Mouse (Mus musculus): Measurements from ENCODE around the gene Tex261.
"Not testable (repeated sequence)": the region's sequence is repeated elsewhere in the genome, so short reads cannot be mapped to it uniquely, and the experiment has no call there.

The Tex261 gene

DNA sequence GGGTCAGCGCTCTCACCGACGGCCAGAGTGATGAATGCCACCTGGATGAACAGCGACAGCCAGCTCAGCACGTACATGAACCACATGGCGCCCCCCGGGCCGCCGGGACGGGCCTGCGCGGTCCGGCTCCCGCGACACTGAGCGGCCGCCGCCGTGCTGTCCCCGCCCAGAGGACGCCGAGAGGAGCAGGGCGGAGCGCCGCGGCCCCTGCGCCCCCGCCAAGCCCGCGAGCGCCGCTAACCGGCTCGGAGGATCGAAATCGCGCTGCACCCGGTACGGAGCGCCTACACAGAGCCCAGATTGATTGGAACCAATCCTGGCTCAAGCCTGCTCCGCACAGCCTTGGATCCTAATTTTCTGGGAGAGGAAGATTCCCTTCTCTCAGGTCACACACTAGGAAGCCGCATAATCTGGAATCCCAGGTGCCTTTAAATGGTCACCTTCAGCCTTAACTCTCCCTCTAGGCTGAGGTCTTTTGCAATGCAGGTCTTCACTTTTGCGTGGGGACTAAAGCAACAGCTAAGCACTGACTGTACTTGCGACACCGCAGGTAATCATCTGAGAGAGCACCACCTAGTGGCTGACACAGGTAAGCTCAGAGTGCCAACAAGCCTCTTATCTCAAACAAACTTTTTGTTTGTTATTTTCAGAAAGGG is at the start of gene Tex261:
Gene Tex261, minus strand, starts transcription at position 176 of the 656 bp plus-strand sequence.
- DNase-seq: peak; percentile 92

- no peak for DNase-seq
Measured at GRCm38 (mm10) chr6:83821856-83822255, 46.2 kb upstream of the Tex261 start.

DNA sequence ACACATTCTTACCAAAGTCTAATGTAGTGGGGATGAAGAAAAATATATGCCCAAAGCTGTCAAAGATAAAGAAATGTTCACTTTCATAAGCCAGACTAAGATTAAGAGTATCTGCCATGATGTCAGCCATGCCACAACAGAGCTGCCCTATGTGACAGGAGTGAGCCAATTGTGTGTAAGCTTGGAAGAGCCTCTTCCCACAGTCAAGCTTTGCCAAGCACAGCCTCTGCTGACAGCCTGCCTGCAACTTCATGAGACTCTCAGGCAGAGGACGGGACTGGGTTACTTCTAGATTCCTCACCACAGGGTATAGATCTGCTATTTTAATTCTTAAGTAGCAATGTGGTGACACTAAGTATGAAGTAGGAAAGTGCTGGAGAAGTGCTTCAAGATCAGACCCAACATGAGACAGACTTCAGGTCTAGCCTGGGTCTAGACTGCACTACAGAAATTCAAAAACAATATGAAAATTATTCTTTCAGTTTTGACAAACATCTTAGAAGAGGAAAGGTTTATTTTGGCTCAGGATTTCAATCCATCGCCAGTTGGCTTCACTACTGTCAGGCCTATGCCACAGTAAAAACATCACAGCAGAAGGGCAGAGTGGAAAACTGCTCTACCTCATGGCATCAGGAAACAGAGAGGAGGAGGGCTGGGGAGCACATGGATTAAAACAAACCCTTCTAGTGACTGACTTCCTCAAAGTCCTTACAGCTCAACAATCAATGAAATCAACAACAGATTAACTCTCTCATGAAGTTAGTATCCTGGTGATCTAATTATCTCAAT is 45.3 kb upstream of the Tex261 start:
- DNase-seq: no peak

DNA sequence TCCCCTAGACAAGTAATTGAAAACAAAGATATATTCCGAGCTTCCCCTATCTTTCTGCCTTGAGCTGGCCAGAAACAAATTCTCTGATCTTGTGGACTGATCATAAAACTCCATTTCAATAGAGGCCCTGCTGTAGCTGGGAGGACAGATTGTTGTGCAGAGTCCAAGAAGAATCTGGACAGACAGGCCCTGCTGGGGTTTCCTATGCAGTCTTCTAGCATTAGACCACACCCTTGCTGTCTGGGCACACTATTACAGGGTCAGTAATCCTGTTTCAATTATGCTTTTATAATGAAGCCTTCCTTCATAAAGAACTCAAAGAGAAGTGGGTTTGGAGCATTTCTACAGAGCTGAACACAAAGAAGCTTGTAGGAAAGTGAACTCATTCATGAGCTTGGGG is 43.4 kb upstream of the Tex261 start:
- no peak for DNase-seq

DNA sequence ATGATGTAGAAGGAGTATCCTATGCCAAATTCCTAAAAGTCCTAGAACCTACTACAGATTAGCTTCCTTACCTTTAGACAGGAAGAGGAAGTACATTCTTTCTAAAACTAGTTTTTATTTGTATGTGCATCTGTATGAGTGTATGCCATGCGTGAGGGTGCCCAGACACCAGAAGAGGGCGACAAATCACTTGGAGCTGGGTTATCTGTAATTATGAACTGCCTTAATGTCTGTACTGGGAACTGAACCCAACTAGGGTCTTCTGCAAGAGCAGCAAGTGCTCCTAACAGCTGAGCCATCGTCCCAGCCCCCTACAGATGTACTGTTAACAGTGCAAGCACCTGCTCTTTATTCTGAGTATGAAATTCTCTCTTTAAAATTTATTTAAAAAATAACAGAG is 40.2 kb upstream of the Tex261 start:
- DNase-seq: no peak

- DNase-seq: no peak
Measured at GRCm38 (mm10) chr6:83802846-83803245, 27.2 kb upstream of the Tex261 start.

DNA sequence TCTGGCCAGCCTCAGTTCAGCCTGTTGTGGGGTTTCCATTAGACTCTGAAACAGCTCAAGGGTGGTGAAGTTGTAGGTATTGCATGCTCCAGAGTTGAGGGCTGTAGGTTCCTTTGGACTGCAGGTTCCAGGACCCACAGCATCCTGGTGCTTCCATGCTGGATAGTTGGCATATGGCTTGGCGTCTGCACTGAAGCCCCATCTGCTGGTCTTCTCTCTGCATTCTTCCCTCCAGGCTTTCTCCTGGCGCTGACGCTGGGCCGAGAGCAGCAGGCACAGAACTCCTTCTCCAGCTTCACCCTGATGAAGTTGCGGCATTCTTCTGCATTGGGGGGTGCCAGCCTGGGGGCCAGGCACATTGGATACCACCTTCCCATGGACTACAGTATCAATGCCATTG is 26.4 kb upstream of the Tex261 start:
- peak; percentile 27 for DNase-seq

GRCm38 (mm10) chr6:83796686-83797085 is 21.1 kb upstream of the Tex261 start:
- no peak for DNase-seq

DNA sequence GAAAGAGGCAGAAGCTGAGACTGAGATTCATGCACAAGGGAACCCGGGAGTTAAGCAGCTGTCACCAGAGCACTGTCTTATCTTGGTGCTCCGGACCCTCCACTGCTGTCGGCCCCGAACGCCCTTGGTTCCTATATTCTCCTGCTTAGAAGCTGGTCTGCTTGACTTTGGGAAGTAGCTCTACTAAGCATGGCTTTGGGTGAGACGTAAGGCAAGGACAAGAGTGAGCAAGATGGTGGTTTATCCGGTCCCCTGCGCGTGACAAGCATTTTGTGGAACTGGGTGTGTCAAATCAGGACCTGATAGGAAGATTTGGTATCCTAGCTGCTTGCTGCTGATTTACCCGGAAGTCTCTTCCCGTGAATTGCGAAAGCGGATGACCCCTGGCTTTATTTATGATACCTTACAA is 19.9 kb upstream of the Tex261 start:
- peak; percentile 42 for DNase-seq

- peak; percentile 93 for DNase-seq
Measured at GRCm38 (mm10) chr6:83794760-83795296, 19.2 kb upstream of the Tex261 start, which contains the start of gene Nagk. Gene Nagk, plus strand, starts transcription at chr6:83794982.

DNA sequence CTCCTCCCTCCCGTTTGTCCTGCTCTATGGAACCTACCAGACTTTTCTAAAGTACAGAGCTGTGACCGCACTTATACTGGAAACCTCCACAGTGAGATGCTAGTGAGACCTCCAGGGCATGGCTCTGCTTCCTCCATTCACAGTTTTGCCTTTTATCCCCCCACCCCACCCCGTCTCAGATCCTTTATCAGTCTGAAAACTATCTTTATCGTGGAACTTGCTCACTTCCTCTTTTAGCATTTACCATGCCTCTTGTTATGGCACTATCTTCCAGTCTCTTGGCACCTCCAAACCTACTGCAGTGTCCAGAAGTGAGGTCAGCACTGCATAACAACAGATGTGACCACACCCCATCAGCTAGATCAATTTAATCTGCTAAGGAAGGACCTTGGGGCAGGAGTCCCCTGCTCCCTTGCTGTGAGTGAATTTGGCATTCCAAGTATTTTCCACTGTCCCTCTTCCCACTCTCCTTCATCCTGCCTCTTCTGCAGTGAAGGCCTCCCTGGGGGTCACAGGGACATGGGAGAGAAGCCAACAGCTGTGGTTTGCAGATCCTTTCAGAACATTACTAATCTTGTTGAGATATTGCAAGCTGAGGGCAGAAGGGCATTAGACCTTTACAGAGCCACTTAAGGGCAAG is 15.8 kb upstream of the Tex261 start:
- DNase-seq: no peak

DNA sequence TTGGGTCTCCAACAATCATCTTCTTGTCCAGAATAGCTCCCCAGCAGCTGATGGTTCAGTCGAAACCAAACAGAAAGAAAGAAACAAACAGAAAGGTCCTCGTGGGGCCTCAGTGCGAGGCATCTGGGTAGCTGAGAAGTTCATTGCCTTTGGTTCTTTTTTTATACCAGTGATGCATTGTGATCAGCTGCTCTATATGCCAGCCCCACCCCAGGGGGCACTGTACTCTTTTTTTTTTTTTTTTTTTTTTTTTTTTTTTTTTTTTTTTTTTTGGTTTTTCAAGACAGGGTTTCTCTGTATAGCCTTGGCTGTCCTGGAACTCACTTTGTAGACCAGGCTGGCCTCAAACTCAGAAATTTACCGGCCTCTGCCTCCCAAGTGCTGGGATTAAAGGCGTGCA is 14.9 kb upstream of the Tex261 start:
- DNase-seq: not testable (repeated sequence)

DNA sequence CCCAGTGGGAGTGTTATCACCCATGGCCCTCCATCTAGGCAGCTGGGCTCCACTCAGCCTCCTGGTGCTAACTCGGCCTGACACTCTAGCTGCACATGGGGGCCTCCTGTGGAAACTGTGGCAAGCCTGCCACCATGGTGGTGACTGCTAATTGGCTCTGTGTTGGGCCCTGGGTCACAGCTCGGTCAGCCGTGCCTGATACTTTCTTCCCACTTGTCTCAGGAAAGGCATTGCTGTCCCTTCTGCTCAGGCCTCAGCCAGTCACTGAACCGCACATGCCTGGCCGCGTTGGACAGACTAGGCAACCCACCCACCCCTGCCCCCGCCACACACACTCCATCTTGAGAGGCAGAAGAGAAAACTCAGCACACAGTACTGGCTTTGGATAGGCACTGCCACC is 12.9 kb upstream of the Tex261 start:
- no peak for DNase-seq

DNA sequence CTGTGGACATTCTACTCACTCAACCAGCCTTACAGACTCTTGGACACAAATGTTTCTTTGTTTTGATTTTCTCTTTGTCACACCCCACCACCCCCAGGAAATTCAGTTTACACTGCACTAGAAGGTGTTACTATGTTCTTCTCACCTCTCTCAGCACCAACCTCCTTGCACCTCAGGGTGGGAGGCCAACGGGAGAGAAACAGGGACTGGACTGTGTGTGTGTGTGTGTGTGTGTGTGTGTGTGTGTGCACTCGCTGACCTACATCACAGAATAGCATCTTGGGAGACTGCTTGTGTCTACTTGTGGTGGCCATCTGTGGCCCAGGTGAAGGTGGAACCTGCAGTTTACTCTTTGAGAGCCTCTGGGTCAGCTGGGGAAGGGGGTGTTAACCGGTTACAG is 10.8 kb upstream of the Tex261 start:
- no peak for DNase-seq

DNA sequence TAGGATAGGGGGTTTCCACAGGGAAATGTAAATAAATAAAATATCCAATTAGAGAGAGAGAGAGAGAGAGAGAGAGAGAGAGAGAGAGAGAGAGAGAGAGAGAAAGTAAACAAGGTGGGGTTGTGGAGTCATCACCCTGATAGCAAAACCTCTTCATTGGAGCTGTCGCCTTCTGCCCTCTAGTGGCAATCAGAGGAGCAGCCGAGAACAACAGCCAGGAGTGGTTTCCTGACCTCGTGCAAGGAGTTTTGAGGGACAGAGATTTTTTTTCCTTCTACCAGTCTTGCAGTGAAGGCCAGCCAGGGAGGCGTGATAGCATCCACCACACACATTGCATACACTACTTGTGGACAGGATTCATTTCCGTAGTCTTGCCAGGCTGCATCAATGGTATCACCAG is 3.4 kb upstream of the Tex261 start:
- no peak for DNase-seq

DNA sequence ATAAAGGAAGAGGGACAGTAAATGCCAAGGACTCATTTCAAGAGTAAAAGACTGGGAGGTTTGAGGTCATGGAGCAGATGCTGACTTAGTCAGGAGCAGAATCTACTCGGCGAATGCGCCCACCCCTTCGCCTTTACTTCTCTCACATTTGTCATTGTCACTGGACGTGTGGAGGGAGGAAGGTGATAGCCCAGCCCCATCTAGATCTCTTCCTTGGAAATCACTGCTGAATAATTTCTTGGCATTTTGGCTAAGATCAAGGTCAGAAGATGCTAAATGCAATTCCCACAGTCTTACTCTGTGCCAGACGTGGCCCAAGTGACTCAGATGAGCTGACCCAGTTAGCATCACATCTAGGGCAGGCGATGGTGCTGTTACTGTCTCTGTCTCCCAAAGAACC is 2.7 kb upstream of the Tex261 start:
- DNase-seq: no peak

DNA sequence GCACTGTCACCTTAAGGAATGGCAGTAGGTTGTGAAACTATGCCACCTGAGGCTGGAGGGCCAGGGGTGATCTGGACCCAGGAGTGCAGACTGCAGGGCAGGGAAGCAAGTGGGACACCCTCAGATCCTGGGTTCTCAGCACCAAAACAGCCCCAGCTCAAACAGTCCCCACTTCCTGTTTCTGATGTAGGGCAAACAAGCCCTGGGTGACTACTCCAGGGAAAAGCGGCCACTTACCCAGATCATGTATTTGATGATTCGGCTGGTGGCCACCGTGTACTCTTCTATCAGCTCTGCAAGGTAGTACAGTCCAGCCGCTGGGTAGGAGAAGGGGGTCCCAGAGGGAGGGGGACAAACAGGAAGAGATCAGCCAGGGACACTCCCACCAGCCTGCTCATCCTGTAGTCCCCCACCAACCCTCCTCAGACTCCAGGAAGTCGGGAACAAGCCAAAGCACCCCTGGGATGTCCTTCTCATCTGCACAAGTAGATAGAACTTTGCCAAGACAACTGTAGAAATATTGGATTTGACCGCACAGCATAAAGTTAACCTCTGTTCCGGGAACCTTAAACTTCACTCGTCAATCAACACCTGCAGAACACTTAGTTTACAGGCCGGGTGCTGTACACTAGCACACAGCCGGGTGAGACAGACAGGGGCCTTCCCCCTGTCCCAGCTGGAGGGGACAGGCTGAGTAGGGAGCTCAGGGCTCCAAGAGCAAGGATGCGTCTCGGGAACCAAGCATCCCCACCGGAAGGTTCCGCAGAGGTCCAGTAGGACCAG is 641 bp downstream of the Tex261 start:
- DNase-seq: no peak

GRCm38 (mm10) chr6:83774126-83774525 is 1.5 kb downstream of the Tex261 start:
- no peak for DNase-seq

DNA sequence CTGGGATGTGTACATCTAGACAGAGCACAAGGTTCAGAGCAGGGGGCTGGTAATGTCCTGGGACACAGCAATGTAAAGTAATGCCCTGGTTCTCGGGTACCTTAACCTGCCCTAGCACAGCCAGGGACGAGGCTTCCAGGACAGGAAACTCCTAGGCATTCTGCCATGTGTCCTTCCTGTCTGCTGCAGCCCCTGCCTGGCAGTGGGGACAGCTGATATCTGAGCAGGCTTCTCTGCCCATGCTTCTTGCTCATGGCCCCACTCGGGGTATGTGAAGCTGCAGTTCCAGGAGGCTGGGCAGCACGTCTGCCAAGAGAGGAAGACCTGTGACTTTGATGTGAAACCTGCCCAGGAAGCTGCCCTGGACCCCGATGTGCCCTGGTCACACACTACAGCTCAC is 7.1 kb downstream of the Tex261 start:
- no peak for DNase-seq

DNA sequence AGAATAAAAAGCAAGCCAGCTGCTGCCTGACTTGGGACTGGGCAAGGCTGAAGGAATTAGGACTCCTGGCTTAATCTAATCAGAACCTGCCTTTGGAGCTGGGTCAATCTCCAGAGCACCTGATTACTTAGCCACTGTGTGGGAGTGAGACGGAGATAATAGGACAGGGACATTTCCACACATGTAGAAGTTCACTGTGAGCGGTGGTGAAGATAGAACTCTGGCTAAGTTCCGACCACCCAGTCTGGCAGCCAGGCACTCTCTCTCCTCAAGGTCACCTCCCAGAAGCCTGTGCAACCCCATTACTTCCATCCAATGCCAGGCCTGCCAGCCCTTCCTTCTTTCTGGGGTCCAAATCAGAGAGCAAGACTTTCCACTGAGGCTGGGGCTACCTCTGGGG is 8.6 kb downstream of the Tex261 start:
- DNase-seq: no peak

GRCm38 (mm10) chr6:83762880-83763431 is 12.7 kb downstream of the Tex261 start:
- DNase-seq: no peak

- no peak for DNase-seq
Measured at GRCm38 (mm10) chr6:83762344-83762743, 13.3 kb downstream of the Tex261 start, which contains the start of gene Ankrd53. Gene Ankrd53, plus strand, starts transcription at chr6:83762644.

DNA sequence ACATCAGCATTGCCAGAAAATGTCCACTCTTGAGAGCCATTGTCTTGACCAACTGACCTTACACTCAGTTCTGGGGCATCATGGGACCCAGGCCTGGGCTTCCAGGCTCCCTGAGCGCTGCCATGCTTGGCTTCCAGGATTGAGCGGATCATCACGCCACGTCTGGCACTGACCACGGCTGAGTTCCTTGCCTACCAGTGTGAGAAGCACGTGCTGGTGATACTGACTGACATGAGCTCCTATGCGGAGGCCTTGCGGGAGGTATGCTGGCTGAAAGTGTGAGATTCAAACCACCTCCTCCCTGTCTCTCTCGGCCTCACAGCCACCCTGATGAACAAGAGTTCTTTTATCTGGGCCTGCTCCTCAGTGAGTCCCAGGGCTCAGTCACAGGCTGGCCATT is 19.6 kb downstream of the Tex261 start:
- no peak for DNase-seq
